In genomic region chr10:8224641-8225040, GRCm38 (mm10) we compare ENCODE assay signal across 34 mouse cellular contexts.
"Had no signal": no experiment of that assay in that cellular context is flagged by ENCODE, and none has a peak within 500 bp of the region (broad histone marks: within the 10 kb centered on the region; RNA-seq: fewer than 3 reads in every experiment).

No protein-coding gene starts in this region.

- H3K36me3 ChIP-seq: heart, embryonic 10.5 days; heart, embryonic 12.5 days; heart, embryonic 13.5 days; heart, embryonic 15.5 days; hindbrain, embryonic 10.5 days; hindbrain, embryonic 12.5 days; hindbrain, embryonic 13.5 days; hindbrain, embryonic 15.5 days; intestine, embryonic 15.5 days; kidney, embryonic 15.5 days had no signal

- H3K27me3 ChIP-seq: heart, embryonic 12.5 days; heart, embryonic 13.5 days; heart, embryonic 15.5 days; hindbrain, embryonic 12.5 days; hindbrain, embryonic 13.5 days; hindbrain, embryonic 15.5 days; intestine, embryonic 15.5 days; kidney, embryonic 15.5 days had no signal

- H3K4me1 ChIP-seq: heart, embryonic 10.5 days; hindbrain, embryonic 10.5 days; hindbrain, embryonic 12.5 days; hindbrain, embryonic 13.5 days; hindbrain, embryonic 15.5 days; intestine, embryonic 15.5 days had no signal

- H3K9ac ChIP-seq: heart, embryonic 12.5 days; heart, embryonic 13.5 days; heart, embryonic 15.5 days; hindbrain, embryonic 12.5 days; hindbrain, embryonic 13.5 days; hindbrain, embryonic 15.5 days; intestine, embryonic 15.5 days; kidney, embryonic 15.5 days had no signal

- ATAC-seq: hindbrain, embryonic 16.5 days; hindbrain, postnatal 0 days; inflammation-experienced regulatory T-cells, adult 6 months; intestine, embryonic 15.5 days; intestine, embryonic 16.5 days; intestine, postnatal 0 days had no signal

- H3K27ac ChIP-seq: heart, embryonic 10.5 days; heart, embryonic 13.5 days; heart, embryonic 15.5 days; hindbrain, embryonic 10.5 days; hindbrain, embryonic 12.5 days; hindbrain, embryonic 13.5 days; hindbrain, embryonic 15.5 days; hindbrain, postnatal 0 days; intestine, embryonic 15.5 days; kidney, embryonic 15.5 days; kidney, postnatal 0 days; layer of hippocampus, adult 2 months; left cerebral cortex, adult 2 months had no signal

- DNase-seq: heart, postnatal 10 days; heart, postnatal 36 days; heart, postnatal 4 days; kidney, adult 11 months; kidney, adult 18-20 months; kidney, adult 2 months; kidney, adult 8-10 months; kidney, adult 9 months; kidney, postnatal 10 days; kidney, postnatal 14 days; kidney, postnatal 25 days; kidney, postnatal 36 days; kidney, postnatal 4 days; layer of hippocampus, adult 9-11 months; layer of hippocampus, postnatal 36 days had no signal

- H3K9me3 ChIP-seq: heart, embryonic 10.5 days; heart, embryonic 12.5 days; heart, embryonic 13.5 days; heart, embryonic 15.5 days; hindbrain, embryonic 10.5 days; hindbrain, embryonic 12.5 days; hindbrain, embryonic 13.5 days; hindbrain, embryonic 15.5 days; intestine, embryonic 15.5 days; kidney, embryonic 15.5 days had no signal

- H3K4me3 ChIP-seq: heart, embryonic 10.5 days; heart, embryonic 12.5 days; heart, embryonic 13.5 days; heart, embryonic 15.5 days; hindbrain, embryonic 10.5 days; hindbrain, embryonic 12.5 days; hindbrain, embryonic 13.5 days; hindbrain, embryonic 15.5 days; intestine, embryonic 15.5 days; kidney, embryonic 15.5 days; layer of hippocampus, adult 2 months; left cerebral cortex, adult 2 months had no signal

- H3K4me2 ChIP-seq: heart, embryonic 11.5 days; heart, embryonic 12.5 days; heart, embryonic 13.5 days; heart, embryonic 15.5 days; hindbrain, embryonic 12.5 days; hindbrain, embryonic 13.5 days; hindbrain, embryonic 15.5 days; intestine, embryonic 15.5 days; kidney, embryonic 15.5 days had no signal
